Mouse (Mus musculus): ENCODE results near the gene Igsf10.

GRCm38 (mm10) chr3:59361895-59362294, 17.7 kb upstream of the Igsf10 start:
- no peak for TF ChIP-seq POLR2A (IDR thresholded peaks at IDR 0.05; ENCODE audit: extremely low read depth, insufficient read depth, low read length)
- TF ChIP-seq CTCF (IDR thresholded peaks at IDR 0.05; ENCODE audit: extremely low read depth, insufficient read depth, low read length), result no peak
